Mouse (Mus musculus): ENCODE results near the gene Pcdh20. TPM values are rescaled to one million over a fixed set of nuclear protein-coding genes. Genes with fewer than 3 reads are reported as not detected.
A peak's percentile ranks its signal among the peaks of the same experiment; 100 is the strongest.

Pcdh20 gene
- total RNA-seq (2021): 0.33 and 0.39 TPM in 2 replicates
- long read RNA-seq: 0 reads

DNA sequence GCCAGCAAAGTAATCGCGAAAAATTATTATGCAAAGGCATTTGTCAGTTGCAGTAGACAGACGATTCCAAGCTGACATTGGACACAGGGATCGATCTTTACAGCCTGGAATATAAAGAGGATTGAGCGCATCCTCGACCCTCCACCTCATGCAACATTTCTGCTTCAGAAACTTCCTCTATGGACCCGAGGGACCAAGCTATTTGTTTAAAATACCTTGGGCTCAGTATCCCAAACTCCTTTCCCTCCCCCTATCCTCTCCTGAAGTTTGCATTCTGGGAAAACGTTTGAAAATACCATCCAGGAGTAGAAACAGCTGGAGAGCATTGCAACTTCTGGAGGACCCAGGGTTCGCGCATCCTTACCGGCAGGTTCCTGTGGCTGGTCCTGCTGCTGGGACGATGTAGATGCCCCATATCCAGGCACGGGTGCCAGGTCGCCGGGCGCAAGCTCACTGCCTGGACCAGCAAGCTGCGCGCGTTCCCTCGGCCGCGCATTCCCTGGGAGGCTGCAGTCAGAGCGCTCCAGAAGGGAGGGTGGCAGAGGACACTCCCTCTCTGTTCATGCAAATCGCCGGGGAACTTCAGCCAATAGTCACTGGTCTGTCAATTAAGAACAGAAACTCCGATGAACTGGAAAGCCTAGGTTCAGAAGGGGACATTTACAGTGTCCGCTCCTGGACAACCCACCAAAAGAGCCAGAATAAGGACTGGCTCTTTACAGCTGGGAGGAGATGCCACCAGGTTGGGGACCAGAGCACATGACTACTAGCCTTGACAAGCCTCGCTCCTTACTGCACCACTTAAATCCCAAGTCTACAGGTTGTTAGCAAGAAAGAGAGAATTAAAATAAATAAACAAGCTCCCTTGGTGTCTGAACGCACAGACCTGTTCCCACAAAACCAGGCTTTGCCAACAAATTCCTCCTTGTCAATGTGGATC lies at the start of gene Pcdh20:
Gene Pcdh20, minus strand, starts transcription at position 902 of the 940 bp plus-strand sequence.
- peak; percentile 2 for DNase-seq

DNA sequence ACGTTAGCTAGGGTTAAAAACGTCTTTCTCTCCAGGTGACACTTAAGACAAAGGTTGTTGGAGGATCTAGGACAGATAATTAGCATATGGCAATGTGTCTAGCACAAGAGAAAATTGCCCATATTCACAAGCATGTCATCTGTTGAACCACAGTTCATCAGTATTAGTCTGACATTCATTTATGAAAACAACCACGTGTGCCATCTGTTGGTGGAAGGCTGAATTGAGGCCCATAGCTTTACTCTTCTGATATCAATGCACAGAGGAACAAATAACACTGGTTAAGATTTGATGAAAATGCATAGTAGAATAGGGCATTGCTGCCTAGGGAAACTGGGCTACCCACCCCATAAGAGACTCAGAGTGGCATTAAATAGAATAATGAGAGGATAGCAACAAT lies 8.7 kb upstream of the Pcdh20 start:
- no peak for DNase-seq

DNA sequence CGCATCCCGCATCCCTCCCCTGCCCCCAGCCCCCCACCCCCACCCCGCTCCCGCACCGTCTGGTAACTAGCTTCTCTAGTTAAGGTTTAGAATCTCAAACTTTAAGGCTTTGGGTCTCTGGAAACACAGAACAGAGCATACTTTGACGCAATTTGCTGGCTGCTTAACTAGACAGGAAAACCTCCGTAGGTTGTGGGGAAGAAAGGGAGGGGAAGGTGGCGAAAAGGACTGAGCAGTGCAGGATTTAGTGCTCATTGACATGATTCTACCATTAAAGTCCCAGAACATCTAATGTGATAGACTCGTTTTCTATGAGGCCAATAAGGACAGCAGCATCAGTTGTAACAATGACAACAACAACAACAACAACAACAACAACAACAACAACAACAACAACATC lies 1.2 kb downstream of the Pcdh20 start:
- no peak for DNase-seq

DNA sequence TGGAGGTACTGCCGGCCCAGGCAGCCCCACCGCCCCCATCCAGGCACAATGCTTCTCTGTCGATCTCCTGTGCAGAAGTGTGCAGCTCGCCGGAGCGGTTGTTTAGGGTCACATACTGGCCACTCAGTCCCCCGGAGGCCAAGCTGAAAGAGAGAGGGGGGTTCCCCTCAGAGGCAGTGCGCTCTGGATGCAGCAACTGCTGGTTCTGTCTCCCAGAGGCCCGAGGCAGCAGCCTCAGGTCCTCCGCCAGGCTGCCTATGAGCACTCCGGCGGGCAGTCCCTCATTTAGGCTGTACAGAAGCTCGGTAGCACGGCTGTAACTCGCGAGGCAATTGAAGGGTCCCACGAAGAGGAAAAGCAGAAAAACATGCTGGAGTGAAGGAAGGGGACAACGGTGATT lies 1.8 kb downstream of the Pcdh20 start:
- DNase-seq: no peak

DNA sequence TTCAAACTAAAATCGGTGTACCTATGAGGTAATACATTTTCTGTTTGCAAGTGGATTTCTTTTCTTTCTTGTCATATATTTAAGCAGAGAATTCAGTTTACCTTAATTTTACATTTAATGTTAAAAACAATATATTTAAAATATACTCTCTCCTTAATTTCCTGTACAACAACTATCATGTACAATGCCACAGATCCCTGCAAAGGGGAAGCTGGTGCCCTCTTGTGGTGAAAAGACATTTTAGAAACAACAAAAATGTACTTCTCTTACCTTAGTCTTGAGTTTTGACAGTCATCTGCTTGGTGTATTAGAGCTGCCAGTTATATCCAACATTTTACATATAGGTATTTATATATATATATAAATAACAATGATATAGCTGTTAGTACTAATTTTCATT lies 4.8 kb downstream of the Pcdh20 start:
- no peak for DNase-seq

DNA sequence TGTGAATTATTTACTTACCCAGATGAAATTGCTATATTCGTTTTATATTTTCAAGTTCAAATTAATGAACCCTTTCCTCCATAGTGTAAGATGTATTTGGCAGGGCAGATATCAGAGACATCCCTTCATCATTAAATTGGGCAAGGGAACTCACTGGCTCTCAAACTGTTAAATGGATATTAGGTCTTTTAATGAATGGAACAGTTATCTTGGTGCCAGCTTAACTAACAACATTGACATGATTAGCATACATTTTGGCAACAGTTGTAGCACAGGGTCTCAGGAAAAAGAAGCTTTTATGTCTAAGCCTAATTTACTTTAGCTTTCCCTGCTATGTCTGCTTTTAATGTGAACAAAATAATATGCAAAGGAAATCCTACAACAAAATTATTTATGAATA lies 6.8 kb downstream of the Pcdh20 start:
- no peak for DNase-seq

DNA sequence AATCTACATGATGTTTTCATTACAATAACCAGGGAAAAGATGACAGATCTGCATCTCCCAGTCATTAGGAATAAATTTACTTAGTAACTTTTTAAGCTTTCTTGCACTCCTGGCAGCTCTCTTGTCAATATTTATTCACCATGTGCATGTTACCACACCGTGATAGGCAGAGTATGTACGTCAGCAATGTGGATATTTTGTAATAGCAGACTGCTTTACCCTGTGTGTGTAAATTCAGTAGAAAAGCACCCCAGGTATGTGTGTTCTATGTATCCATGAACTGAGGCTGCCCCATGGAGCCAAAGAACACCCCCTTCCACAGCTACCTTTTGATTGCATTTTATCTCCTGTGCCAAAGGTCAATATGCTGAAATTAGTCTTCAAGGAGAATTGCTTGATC lies 7.8 kb downstream of the Pcdh20 start:
- DNase-seq: no peak

DNA sequence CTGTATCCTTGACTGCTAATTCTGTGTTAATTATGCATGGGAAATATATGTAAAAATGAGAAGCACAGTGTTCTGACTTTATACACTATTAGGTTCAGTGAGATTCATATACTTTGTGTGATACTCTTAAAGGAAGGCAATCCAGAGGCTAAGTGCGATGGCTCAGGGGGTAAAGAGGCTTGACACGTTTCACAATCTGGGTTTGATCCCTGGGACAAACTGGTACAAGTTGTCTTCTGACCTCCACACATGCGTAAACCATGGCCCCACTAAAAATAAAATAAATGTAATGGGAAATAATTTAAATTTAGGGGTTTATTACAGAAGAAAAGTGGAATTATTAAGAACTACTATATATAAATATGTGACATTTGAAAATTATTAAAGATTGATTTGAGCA lies 8.3 kb downstream of the Pcdh20 start:
- no peak for DNase-seq

DNA sequence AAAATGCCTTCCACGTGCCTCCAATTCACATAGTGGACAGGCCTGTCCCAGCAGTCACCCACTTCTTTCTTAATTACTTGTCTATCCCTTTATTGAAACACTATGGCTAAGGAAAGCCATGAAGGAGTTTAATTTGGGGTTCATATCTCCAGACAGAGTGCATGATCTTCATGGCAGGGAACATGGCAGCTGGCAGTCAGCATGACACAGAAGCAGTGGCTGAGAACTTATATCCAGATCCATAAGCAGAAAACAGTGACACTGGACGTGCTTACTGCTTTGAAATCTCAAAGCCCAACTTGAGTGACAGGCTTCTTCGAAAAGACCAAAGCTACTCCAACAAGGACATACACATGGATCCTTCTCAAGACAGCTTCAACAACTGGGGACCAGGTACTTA lies 10.5 kb downstream of the Pcdh20 start:
- no peak for DNase-seq

DNA sequence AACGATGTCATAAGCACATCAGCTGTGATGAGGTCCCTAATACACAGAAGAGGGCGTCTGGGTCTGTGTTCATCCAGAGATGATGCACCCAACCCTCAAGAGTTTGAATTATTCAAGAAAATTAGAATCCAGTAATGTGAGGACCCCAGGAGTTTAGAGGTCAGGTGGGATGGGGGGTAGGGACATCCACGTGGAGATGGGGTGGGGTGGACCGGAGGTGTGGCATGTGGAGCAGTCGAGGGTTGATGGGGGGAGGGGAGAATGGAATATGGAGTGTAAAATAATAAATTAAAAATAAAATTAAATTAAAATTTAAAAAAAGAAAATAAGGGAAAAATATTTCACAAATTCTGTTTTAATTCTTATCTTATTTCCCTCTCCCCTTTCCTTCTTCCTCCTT lies 27.9 kb downstream of the Pcdh20 start:
- no peak for DNase-seq

DNA sequence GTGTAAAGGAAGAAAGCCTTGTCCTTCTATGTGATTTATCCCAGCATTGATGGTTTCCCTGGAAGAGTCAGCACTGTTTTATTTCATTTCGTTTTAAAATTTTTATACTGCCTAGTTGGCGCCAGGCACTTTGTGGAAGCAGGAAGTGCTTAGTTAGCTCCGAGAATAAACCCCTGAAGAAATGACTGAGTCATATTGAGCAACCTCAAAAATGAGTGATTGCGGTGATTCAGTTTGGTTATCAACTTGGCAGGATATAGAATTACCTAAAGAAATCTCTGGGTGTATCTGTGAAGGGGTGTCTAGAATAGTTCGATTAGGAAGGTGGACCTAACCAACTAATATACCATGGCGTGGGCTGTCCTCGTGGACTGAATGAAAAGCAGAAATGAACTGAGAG lies 41.8 kb downstream of the Pcdh20 start:
- DNase-seq: no peak

DNA sequence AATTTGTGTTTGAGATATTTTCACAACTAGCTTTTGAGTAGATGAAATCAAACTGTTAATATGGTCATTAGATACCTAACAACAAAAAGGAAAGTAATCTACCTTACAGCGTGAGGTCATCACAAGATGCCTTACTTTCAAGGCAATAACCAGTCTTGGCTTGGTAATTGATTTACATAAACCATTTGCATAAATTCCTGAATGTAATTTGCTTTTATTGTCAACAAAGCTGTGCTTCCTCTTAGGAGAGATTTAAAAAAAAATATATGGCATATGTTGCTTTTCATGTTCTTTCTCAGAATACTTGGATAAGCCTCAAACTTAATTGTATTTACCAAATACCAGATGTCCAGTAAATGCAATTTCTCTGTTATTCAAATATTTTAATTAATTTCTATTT lies 43.8 kb downstream of the Pcdh20 start:
- no peak for DNase-seq
